Mouse (Mus musculus) layer of hippocampus, adult 8-10 months (tissue): ENCODE measurements around the gene Prdm2. TPM values are rescaled to one million over a fixed set of nuclear protein-coding genes. Genes with fewer than 3 reads are reported as not detected.

ENCODE experiments used
- DNase-seq, 2 experiments: peaks; one replicate each; pipeline ENCODE4 v3.0.0; 2022; ENCODE audit warnings: low spot score in 2 of 2
- total RNA-seq, 4 experiments: library from RNA; stranded (reverse); gene quantifications; 2 replicates each; pipeline ENCODE4 v1.2.4; 2022

The Prdm2 gene
- total RNA-seq, 4 experiments from 2014 or later: 39.5 to 49.8 (median 45.0) TPM

DNA sequence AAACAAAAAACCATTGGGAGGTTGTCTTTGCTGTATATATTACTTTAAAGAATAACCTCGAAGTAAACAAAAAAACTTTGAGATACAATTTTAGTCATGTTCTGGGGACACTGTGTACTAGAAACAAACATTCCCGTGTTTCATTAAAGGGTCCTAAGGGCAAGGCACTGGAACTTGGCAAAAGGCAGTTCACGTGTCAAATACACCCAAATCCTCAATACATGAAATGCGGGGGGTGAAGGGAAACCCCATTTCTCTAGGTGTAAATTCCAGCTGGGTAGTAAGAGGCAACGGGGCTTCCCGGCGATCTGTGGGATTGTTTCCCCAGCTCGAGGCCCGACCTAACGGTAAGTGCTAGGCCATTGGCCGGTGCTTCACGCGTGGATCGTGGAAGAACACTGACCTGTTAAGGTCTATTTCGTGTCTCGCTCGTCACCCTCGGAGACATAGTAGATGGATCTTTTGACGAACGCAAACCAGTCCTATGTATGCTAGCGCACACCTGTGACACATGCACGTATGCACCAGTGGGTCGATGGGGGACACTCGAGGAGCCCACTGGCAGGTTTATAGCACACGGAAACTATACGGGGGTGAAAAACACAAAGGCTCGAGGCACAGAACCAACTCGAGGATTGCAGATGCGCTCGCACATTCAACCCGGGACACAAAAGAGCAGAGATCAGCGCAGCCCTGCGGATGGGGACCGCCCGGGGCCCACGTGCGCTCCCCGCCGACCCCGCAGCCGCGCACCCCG lies 1.0 kb downstream of the Prdm2 start:
- DNase-seq: peak; percentile 17 to 32

DNA sequence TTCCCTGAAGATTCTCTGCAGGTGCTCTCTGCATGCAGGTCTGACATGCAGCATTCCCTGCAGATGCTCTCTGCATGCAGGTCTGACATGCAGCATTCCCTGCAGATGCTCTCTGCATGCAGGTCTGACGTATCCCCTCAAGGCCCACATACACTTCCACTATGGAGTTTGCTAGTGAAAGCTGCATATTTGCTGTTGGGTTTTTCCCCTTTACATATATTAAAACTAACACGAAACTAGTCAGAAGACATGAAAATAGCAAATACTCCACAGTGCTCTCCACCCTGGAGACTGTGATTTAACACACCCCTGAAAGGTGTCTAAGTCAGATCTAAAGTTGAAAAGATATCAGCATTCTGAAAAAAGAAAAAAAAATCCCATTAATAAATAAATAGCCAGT lies 2.8 kb downstream of the Prdm2 start:
- DNase-seq: no peak

DNA sequence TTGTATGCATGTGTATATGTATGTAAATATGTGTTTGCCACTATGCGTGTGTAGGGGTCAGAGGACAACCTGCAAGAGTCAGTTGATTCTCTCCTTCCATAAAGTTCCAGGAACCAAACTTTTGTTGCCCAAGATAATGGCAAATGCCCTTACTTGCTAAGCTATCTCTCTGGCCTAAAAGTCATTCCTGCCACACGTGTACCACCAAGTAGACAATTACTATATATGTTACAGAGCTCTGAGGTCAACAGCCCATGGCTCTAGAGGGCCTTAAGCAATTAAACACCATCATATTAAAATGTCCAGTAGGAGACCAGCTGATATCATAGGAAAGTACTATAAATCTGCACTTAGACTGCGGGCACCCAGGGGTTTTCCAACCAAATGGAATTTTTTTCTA lies 10.1 kb downstream of the Prdm2 start:
- DNase-seq: no peak

DNA sequence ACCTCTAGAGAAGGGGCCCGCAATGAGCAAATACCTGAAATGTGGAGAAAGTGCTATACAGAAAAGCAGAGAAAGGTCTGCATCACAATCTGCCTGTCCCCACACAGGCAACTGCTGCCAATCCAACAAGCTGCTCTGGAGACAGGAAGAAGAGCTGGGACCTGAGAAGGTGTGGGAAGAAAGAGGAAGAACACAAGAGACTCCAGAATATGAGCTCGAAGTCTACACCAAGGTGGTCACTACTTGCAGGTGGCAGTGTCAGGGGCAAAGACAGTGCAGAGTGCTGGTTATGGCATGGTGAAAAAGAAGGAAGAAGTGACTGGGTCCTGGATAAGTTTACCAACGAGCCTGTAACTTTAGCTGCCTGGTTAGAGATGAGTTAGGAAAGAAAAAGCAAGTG lies 14.4 kb downstream of the Prdm2 start:
- no peak for DNase-seq

DNA sequence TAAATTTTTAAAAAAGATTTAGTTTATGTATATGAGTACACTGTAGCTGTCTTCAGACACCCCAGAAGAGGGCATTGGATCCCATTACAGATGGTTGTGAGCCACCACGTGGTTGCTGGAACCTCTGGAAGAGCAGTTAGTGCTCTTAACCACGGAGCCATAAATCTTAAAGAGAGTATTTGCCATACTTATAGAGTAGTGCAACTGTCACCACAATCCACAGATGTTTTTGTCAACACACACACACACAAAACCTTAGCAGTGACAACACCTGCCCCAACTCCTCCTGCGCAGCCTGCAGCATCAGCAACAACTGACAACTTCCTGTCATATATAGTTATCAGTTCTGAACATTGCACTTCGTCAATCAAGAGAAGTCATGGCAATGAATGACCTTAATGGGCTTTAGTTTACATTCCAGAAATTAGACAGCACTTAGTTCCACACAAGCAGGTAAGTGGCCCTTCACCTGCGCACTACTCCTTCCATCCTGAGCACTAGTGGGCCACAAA lies 14.9 kb downstream of the Prdm2 start:
- no peak for DNase-seq

DNA sequence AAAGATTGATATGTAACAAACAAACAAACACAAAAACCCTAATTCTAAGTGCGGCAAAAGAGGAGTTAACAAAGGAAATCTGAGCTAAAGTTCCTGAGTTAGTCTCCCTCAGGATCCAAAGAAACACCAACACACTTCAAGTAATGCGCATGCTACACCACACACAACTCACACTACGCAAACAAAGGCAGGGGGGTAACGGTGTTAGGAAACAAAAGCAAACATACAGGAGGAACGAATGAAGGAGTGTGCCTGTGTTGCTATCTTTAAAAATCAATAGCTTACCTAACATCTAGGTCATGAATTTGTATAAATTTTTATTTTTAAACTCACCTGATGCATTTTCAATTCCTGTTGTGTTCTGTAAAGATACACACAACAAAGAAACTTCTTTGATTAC lies 18.5 kb downstream of the Prdm2 start:
- DNase-seq: no peak

DNA sequence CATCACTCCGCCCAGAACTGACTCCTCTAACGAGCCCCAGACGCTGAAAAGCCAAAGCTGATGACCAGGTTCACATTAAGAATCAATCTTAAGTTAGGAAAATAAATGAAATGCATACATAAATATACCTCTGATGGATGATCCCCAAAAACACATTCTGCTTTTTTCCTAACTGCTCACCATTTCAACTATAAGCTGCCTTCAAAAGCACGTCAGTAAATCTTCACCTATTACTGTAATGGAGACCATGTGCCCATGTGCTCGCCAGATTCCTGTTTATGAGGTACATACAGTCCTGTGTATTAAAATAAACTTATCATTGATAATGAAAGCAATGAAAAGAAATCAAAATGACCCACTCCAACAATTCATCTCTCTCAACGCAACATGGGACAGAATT lies 19.6 kb downstream of the Prdm2 start:
- DNase-seq: no peak

DNA sequence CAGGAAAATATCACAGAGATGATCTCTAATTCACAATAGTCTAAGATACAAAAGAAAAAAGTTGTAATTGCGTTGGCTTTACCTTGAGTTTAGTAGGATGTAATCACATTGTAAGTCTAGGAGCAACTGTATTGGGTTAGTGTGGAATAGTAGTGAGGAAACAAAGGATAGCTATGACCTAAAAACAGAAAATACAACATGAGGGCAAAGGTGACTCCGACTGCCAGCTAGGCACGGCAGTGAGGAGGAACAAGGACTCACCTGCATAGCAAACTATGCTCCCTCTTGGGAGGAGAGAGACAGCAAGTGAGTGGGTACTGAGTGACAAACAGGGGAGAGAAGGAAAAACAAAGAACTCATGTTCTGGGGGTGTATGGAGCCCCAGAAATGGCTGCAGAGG lies 21.0 kb downstream of the Prdm2 start:
- no peak for DNase-seq

DNA sequence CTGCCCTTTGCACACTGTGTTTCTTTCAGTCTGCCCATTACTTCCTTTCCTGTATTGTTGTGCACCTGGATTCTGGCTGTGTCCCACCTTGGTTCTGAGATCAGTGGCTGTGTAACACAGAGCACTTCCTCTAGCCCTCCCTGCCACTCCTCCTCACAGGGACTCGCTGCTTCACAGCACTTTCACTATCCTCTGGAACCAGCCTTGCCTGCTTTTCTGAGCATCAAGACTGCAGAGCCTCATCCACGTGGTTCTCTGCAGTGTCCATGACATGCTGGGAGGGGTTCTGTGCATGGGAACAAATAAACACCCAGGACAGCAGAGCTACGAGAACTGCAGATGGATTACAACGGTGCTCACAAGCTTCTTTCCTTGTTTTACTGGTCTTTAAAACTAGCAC lies 22.1 kb downstream of the Prdm2 start:
- no peak for DNase-seq

DNA sequence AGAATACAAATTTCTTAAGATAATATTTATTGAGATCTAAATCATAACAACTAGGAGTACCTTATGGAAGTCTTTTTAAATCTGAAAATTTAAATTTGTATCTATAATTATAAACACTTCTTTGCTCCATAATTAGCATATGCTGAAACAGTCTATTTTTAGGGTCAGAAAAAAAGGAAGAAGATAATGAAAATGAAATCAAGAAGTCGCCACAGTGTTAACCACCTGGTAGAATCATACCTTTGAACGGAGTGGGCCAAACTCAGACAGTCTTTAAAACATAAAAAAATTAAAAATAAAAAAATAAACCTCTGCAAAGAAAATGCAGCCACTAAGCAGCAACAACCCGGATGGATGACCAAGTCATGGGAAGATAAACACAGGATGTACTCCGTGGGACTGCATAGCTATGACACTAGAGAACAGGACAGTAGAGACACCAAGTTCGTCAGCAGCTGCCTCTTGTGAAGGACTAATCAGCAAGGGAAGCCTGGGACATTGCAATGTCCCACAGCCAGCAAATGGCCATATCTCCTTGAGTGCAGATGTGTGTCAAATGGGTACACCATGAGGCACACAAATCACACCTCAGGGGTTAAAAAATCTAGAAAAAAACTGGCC lies 24.1 kb downstream of the Prdm2 start:
- DNase-seq: no peak

DNA sequence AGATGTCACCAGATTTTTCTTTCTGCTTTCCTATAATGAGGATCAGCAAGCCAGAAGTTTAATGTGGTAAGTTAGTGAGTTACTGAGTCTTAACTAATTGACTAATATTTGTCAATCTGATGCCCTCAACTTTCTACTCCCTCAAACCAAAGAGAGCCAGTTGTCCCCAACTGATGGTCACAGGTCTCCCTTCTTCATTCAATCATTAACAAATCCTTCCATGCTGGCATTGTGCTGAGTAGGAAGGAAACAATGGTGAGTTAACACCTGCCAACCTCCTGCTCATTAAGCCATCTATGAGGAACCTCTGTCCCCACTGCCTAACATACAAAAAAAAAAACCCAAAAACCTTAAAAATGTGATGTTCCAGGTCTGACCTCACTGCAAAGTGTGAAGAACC lies 26.7 kb downstream of the Prdm2 start:
- DNase-seq: no peak

DNA sequence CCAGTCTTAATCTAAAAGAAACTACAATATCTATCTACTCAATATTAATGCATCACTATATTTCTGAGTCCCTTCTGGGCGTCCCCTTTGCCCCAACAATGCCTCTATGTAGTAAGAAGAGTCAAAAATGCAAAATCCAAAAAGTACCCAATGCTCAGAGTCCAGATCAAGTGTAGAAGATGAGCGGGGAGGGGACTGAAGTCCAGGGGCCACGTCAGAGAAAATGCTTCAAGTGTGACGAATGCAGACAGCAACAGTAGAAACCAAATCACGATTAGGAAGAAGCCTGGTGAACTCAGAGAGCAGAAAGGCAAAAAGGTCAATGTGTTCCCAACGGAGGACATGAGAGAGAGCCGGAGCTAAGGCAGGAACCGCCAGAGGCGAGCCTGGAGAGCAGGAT lies 27.3 kb downstream of the Prdm2 start:
- no peak for DNase-seq

DNA sequence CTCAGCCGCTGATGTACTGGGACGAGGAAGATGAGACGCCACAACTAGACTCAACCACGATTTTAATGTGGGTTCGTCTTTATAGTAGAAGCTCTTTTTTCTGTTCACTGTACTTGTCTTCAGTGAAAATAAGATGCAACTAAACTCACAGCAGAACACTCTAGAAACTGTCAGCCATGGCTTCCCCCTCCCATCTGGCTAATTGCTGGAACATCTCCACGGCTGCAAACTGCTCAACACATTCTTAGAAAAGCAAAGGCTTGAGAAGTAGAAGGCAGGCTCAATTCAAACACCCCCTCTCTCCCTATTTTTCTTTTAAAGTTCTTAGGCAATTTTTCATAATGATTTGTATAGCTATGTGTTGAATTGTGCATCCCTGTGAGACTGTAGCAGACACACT lies 29.7 kb downstream of the Prdm2 start:
- DNase-seq: peak; percentile 45 to 50

DNA sequence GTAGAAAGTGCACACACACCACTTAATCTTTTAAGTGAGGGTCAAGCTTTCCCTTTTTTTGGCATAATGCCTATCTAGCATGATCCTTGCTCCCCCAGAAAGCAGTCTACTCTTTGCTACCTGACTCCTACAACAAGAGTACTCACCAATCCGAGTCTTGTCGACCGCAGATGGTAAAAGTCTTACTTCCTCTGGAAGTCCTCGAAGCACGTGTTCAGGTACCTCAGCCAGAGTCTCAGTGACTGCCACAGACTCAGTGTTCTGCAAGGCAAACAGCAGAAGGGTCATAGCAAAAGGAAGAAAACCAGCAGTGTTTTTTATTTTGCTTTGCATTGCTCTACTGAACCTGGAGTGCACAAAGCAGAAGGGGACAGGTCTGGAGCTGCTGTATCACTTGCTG lies 32.1 kb downstream of the Prdm2 start:
- DNase-seq: no peak

DNA sequence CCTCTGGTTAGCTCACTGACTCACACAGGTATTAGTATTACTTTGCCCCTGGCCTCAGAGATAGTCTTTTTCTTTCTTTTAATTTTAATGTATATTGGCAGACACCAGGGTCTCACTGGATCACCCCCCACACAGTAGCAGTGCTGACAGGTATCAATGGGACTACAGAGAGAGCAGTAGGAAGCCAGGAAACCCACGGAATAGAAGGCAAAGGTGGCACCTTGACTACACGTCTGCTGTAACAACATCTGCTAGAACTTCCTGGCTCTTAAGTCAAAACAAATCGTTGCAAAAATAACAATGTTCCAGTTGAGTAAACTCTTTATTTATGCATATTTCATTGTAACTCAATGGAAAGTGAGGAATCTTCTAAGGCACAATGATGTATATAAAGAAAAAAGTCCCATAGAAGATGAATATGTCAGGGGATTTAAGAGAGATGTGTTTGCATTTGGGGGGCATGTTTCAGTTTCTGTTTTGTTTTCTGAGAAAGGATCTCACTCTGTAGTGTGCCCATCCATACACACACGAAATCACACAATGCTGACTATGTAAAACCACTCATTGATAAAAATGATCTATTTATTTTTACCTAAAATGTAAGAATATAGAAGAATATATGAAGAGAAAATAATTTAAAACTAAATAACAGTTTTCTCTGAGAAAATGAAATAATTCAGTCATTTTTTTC lies 41.0 kb downstream of the Prdm2 start:
- no peak for DNase-seq

DNA sequence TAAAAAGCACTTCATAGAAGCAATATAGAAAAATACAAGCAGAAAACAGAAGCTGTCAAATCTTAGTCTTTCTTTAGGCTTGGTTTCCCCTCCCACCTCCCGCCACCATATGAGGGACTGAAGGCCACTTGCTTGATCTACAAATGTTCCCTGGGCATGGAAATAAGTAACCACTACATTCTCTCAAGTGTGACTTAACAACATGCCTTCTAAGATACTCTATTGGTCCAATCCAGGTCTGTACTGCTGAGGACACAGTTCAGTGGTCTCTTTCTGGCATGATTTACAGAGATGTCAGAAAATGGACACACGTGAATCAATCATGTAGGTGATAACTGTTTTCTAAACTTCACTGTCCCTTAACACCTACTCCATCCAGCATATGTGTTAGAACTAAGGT lies 42.5 kb downstream of the Prdm2 start:
- DNase-seq: no peak

DNA sequence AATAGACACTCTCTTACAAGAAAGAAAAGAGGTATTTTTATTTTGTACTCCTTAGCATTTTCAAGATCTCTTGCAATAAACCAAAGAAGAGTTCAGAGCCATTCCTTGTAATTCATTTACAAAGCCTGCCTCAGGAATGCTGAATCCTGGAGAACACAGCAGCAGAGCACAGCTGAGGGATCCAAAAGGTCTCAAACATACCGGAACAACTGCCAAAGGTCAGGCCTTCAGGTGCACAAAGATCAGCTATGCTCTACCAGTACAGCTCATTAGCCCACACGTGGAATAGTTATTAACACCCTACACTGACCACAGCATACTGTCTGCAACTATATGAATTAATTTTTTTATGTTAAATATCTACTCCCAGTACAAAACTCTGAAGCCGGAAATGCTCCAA lies 44.7 kb downstream of the Prdm2 start:
- no peak for DNase-seq

DNA sequence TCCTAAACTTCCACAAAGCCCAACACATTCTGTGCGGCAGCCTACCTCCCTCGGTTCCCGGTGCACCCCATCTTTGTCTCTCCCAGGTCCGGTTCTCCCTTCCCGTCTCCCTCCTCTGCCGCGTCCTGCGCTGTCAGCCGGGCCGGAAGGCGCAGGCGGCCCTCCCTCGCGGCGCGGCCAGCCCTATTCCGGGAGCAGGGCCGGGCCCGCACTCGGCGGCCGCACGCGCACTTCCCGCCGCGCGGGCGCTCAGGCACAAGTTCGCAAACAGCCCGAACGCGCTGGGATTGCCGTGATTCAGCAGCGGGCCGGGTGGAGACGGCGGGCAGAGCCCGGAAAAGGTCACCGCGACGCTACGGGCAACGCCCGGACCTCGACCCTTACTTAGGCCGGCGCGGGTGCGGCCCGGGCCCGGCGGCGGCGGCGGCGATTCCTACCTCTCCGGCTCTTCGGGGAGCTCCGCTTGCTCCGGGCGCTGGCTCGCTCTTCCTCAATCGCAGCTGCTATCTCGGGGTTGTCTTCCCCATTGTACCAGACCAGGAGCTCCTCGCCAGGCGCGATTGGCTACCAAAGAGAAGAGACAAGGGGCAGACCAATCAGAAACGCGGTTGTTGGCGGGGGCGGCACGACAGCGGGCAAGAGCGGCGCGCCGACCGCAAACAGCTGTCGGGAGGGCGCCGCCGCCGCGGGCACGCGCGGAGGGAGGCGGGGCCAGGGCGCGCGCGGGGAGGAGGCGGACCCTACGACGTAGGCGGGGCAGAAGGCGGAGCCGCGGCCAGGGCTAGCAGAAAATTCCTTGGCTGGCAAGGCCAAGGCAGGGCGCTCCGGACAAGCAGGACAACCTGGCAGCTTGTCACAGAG lies 50.9 kb downstream of the Prdm2 start:
- peak; percentile 99 for DNase-seq

DNA sequence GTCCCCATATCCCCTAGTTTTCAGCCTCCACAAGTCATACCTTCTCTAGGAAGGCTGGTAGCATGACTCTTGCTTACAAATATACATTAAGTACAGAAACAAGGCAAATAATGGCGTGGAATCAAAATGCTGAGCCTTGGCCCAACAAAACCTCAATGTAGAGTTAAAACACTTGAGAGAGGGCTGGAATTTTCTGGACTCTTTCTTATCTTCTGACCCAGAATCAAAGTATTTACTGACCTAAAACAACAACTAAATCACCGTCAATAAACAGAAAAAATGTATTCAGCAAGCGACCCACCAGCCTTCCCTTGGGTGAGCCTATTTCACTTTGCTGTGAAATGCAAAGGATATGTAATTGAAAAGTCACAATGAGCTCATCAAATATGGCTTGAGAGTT lies 52.0 kb downstream of the Prdm2 start:
- DNase-seq: no peak

DNA sequence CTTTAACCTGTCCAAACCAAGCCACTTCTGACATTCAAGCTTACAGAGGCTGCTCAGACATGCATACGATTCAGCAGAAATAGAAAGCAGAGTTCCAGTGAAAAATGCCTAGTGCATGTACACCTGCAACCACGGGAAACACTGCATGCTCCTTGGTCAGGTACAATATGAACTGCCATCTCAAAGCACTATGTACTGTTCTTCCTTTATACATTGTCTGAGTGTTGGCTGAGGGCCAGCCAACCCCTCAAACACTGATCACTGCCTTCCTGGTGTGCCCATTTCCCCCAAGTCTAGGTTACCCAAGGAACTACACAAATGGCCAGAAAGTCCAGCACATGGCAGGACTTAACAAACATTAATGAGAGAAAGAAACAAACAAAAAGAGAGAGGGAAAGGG lies 53.5 kb downstream of the Prdm2 start:
- no peak for DNase-seq

DNA sequence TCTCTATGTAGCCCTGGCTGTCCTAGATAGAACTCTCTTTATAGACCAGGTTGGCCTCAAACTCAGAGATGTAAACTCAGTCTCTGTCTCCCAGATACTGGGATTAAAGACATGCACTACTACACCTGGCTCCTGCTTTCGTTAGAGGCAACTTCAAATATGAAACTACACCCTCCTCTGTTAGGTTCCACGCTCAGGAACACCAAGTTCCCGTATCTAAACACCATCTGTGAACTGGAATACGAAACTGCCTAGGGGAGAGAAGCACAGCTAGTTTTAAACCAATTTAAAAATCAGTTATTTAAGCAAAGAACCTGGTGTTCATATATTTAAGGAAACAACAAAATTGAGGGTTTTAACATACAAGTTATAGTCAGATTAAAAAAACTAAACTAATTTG lies 56.9 kb downstream of the Prdm2 start:
- no peak for DNase-seq

DNA sequence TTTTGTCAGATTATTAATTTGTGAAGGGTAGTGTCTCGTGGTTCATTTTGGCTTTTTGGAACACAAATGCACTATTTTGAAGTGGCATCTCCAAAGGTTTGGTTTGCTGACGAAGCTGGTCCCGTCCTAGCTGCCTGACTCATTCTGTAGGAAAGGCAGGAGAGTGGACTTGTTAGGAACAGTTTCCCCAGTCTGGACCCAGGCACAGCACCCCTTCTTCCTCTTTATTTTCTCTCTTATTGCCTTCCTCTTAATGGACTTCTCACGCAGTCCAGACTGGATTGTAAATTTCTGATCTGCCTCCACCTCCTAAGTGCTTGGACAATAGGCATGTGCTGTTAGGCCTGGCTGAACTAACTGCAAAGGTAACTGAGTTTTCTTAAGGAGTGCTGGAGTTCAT lies 57.8 kb downstream of the Prdm2 start:
- no peak for DNase-seq
